Mouse (Mus musculus) layer of hippocampus, adult 11-12 months (tissue): Measurements from ENCODE around the gene Parp16.
"Not testable (repeated sequence)": the region's sequence is repeated elsewhere in the genome, so short reads cannot be mapped to it uniquely, and the experiment has no call there.

Experiments used
- DNase-seq: peaks from one replicate; pipeline ENCODE4 v3.0.0; 2022; ENCODE audit warnings: low spot score

Gene Parp16

GRCm38 (mm10) chr9:65178336-65179213 is 16.6 kb upstream of the Parp16 start:
- no peak for DNase-seq

DNA sequence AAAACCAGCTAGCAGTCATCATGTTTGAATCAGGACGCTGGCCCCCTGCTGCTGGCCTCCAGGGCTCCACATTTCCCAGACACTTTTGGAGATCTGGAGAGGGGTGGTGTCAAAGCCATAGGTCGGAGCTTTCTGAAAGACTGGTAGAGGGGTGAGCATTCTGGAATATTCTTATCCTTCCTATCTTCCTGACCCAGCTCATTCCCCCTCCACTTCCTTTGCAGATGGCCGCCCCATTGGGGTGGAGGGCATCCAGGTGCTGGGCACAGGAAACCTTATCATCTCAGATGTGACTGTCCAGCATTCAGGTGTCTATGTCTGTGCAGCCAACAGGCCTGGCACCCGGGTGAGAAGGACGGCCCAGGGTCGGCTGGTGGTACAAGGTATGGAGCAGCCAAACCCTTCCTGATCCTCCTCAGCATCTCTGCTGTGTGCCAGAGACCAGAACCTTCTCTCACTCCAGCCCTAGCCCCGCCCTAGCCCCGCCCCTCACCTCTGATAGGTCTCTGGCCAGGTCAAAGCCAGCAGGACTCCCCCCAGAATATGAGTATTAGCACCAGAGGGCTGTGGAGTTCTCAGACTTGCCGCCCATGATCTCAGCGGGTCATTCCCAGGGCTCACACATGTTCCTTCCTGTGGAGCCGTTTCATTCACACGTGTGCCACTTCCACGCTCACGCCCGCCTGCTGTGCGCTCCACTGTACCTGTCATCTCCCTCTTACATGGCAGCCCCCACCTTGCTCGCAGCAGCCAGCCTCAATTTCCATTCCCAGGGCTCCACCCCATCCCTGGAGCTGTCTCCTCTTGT is 15.1 kb upstream of the Parp16 start:
- no peak for DNase-seq

DNA sequence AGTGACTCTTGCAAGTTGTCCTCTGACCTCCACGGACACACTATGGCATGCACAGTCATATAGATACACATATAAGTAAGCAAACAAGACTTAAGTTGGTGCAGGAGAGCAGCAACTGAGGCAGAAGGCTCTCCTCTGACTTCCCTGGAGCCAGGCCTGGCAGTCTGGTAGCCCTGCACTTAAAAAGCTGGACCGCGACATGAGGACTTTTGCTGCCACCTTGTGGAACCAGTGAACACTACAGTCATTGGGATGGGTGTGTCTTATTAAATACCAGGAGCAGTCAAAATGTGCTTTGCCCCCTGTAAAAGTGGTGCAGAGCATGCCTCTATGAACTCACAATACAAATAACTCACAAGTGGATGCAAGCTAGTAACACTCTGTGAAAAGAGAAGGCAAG is 6.6 kb upstream of the Parp16 start:
- peak; percentile 92 for DNase-seq

DNA sequence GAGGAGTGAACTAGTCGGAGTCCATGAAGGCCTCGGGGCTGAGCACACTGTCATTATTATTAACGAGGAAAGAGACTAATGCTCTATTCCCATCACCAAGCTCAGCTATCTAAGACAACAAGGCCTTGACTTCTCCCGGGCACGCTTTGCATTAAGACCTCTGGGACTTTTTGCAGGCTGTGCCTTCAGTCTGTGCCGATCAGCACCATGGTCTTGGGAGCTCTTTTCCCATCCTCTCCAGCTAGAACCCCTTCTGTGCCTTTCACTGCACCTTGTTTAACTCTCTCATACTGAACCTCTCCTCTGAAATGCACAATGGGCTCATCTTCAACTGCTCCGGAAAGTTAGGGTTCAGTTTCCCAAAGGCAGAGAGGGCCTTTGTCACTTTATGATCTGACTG is 4.8 kb upstream of the Parp16 start:
- DNase-seq, result no peak

DNA sequence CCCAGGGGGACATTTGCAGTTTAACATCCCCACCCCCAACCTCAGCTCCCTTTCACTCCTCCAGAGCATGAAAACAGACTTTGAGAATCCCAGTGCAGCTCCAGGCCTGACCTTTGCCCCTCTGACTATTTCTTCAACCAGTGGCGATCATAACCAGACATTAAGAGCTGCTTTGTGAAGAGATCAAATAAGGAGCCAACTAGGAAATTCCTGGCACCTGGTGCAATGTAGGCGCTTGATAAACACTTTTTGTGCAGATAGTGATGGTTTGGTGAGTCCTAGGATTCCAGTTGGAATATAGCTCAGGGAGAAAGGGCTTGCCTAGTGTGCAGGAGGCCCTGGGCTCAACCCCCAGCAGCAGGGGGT is 3.8 kb upstream of the Parp16 start:
- DNase-seq, result no peak

DNA sequence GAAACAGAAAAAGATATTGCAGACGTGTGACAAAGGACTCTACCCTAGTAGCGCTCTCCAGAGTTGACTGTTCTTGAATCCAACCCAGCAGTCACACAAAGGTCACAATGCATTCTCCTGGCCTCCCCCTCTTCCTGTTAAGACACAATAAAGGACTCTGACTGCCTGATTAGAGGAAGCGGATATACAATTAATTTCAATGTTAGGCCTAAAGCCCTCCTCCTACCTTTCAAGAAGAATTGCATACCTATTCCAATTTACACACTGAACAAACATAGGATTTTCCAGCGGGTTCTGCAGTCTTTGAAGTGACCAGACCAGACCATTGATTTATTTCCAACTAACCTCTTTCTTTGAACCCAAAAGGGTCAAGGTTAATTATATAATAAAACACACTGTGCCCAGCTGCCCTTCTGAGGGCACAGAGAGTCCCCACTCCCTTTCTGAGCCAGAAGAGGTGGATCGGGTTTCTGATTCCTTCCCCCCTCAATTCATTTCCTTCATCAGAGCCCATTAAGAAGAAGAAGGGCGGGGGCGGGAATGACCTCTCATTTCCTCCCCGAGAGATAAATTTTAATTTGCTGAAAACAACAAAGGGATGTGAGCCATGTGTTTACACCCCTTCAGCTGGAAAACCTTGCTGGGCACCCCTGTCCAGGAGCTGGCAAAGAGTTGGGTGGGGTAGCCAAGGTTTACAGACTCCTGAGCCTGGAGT is 3.2 kb upstream of the Parp16 start:
- no peak for DNase-seq

- DNase-seq, result no peak
These were observed 1.9 kb upstream of the Parp16 start for GRCm38 (mm10) chr9:65193214-65193613.

GRCm38 (mm10) chr9:65195621-65195981 is 448 bp downstream of the Parp16 start:
- DNase-seq, result peak; percentile 49

GRCm38 (mm10) chr9:65195982-65196737 is 1.0 kb downstream of the Parp16 start:
- no peak for DNase-seq

GRCm38 (mm10) chr9:65196738-65197569 is 1.8 kb downstream of the Parp16 start:
- DNase-seq, result peak; percentile 96

DNA sequence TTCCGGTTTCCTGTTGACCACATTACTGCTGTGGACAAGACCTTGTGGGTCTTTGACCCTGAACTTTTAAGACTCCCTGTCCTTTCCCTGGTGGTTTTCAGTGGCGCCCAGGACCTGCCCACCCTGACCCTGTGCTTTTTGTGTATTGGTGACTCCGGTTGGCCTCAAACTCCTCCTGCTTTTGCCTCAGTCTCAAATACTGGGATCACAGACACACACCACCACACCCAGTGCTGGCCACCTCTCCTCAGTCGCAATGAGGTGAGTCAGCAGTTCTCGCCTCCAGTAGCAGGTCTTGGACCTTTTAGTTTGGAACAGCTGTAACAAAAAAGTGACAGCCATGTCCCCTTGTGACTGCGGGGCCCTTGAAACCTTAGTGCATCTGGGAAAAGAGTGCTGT is 2.7 kb downstream of the Parp16 start:
- DNase-seq, result no peak

GRCm38 (mm10) chr9:65199723-65200122 is 4.6 kb downstream of the Parp16 start:
- DNase-seq, result no peak

DNA sequence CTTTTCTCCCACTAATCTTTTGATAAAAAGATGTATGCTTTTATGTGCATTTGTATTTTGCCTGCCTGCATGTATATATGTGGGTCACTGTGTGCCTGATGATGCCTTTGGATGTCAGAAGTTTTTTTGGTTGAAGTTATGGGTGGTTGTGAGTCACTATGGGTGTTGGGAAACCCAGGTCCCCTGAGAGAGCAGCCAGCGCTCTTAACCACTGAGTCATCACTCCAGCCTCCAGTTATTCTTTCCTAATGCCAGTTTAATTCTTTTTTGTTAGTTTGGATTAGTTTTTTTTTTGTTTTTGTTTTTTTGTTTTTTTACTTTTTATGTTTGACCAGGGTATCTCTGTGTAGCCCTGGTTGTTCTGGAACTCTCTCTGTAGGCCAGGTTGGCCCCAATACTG is 5.5 kb downstream of the Parp16 start:
- no peak for DNase-seq

- no peak for DNase-seq
These were observed 5.8 kb downstream of the Parp16 start for GRCm38 (mm10) chr9:65201021-65201380.

- peak; percentile 88 for DNase-seq
These were observed 6.4 kb downstream of the Parp16 start for GRCm38 (mm10) chr9:65201381-65202164.

DNA sequence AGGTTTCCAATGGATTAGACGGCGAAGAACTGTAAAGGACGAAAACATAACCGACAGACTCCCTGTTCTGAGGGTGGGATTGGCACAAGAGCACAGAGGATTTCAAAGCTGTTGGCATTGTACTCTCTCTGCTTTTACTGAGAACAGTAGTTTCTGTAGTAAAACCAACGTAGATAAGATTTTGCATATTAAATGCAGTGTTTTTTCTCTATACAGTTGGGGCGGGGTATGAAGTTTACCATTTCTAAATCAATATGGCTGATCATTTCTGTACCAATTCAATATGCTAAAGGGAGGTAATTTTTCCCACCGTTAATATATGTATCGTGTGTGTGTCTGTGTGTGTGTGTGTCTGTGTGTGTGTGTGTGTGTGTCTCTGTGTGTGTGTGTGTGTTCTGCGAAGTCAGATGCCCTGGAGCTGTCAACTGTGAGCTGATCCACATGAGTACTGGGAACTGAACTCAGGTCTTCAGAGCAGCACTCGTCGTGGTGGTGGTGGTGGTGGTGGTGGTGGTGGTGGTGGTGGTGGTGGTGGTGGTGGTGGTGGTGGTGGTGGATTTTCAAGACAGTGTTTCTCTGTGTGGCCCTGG is 7.1 kb downstream of the Parp16 start:
- DNase-seq, result no peak

DNA sequence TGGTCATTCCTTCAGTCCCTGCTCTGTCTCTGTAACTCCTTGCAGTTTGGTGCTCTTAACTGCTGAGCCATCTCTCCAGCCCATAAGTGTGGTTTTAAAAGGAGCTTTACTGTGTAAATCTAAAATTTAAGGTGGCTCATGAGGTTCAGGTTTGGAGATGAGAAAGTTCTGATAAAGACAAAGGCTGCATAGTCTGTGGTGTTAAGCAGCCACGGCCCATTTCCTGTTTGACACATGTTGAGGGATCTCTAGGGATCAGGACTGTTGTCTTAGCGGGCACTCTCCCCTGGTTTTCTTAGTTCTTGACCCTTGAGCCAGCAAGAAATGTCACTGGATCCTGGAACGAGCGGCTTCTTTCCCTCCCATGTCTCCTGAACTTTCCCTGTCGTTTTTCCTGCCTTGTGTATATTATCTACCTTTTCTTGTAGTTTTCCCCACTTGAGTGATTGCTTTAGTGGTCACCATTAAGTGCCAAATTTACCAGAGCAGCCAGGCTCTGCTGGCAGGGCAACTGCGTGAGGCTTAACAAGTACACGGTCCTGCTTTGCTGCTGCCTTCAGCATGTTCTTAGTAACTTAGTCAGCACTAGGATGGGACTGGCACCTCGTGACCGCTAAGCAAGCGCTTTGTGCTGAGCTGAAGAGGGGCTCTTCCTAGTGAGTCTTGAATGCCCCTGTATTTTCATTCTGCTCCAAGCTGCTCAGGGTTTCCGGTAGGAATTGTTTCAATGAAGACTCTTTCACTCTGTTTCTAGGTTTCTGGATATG is 10.1 kb downstream of the Parp16 start:
- DNase-seq, result no peak

DNA sequence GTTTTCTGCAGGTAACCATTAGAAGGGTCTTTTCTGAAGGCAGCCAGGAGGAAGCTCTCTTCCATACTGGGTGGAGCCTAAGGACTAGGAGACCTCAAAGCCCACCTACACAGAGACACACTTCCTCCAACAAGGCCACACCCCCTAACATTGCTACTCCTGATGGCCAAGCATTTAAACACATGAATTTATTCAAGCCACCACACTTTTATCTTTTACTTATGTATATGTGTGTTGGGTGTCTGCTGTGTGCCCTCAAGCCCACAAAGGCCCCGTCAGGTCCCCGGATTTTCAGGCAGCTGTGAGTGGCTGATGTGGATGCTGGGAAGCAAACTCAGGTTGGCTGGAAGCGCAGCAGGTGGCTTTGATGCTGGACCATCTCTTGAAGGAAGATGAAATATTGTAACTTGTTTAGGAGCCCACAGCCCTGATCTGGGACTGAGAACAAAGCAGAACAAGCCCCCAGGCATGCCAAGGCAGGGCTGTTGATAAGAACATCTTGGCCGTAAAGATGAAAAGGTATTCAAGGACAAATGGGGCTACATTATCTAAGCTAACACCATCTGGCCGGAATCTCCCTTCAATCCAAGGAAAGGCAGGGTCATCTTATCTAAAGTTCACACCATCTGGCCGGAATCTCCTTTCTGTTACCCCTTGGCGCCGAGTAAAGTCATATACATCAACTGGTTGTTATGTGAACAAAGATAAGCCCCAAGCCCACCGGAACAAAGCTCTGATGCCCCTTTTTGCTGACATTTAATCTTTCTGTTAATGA is 12.1 kb downstream of the Parp16 start:
- not testable (repeated sequence) for DNase-seq
